Comparison of ENCODE assay signal across 8 mouse cellular contexts in the genomic region with DNA sequence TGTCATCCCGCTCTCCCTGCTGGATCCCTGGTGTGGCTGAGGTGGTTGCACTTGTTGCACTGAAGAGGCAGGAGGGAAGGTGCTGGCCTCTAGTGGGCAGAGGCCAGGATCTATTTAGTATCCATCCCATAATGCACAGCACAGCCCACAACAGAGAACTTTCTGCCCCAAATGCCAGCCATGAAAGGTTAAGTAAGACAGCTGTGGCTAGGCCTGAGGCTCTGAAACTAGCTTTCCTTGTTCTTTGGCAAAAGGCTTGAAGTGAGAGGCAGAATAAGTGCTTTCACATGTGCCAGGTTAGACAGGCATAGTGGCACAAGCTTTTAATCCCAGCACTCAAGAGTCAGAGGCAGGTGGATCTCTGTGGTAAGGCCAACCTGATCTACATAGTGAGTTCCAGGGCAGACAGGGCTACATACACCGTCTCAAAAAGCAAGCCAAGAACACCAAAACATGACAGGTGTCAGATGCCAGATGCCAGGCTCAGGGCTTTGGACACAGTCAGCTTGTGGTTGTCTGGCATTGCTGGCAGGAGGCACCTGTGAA.
A peak's percentile ranks its signal among the peaks of the same experiment; 100 is the strongest.
DNase-seq lines count a peak whose midpoint lies in the region; ATAC-seq and TF ChIP-seq lines count a peak whose summit lies in the region.
"Had no signal": no experiment of that assay in that cellular context is flagged by ENCODE, and none has a peak within 500 bp of the region (broad histone marks: within the 10 kb centered on the region; RNA-seq: fewer than 3 reads in every experiment).

No protein-coding gene starts in this region.

- no peak overlapping the region for H3K9ac ChIP-seq in liver, postnatal 0 days (replicated peaks)
- no peak overlapping the region for H3K9ac ChIP-seq in forebrain, embryonic 12.5 days

- H3K36me3 ChIP-seq in liver, postnatal 0 days (replicated peaks; ENCODE audit: insufficient read depth, low read length): no peaks in the 10 kb centered on the region
- H3K36me3 ChIP-seq in forebrain, embryonic 12.5 days (replicated peaks): peaks cover 4% of the 10 kb centered on the region; the same call in 1 of the 2 replicates

- peak; percentile 70 for TF ChIP-seq CTCF in liver, postnatal 0 days (IDR thresholded peaks at IDR 0.05; ENCODE audit: low read depth)

- no peaks in the 10 kb centered on the region for H3K27me3 ChIP-seq in liver, postnatal 0 days (ENCODE audit: insufficient read depth, low read length)
- no peaks in the 10 kb centered on the region for H3K27me3 ChIP-seq in forebrain, embryonic 12.5 days
- H3K27me3 ChIP-seq: megakaryocyte, embryonic 14.5 days had no signal

- WGBS in liver, postnatal 0 days (ENCODE audit: insufficient replicate concordance): 66% methylated on average over 2 of the region's 2 CpGs
- 85% methylated on average over 2 of the region's 2 CpGs for WGBS in forebrain, embryonic 12.5 days

- H3K4me1 ChIP-seq in liver, postnatal 0 days (ENCODE audit: insufficient read depth): peaks cover 22% of the 10 kb centered on the region
- H3K4me1 ChIP-seq in forebrain, embryonic 12.5 days: peaks cover 3% of the 10 kb centered on the region; the same call in 1 of the 2 replicates

- no peak overlapping the region for H3K4me3 ChIP-seq in liver, postnatal 0 days (ENCODE audit: low read depth, low read length)
- no peak overlapping the region for H3K4me3 ChIP-seq in forebrain, embryonic 12.5 days (replicated peaks)
- H3K4me3 ChIP-seq: megakaryocyte, embryonic 14.5 days had no signal

- no peak for ATAC-seq in liver, postnatal 0 days
- ATAC-seq in forebrain, embryonic 12.5 days (ENCODE audit: low FRiP score): no peak

- H3K4me2 ChIP-seq in liver, postnatal 0 days (ENCODE audit: low read depth, low read length): no peak overlapping the region
- no peak overlapping the region for H3K4me2 ChIP-seq in forebrain, embryonic 12.5 days

- no peak overlapping the region for H3K27ac ChIP-seq in liver, postnatal 0 days (ENCODE audit: low read depth)
- no peak overlapping the region for H3K27ac ChIP-seq in forebrain, embryonic 12.5 days

- no peak for DNase-seq in liver, postnatal 0 days
- no peak for DNase-seq in liver
- DNase-seq in brain, adult 2 months (ENCODE audit: low read depth, low spot score): peak; percentile 61
- DNase-seq in kidney, postnatal 10 days: peak; percentile 43
- DNase-seq in thymus, postnatal 0 days (ENCODE audit: low spot score): peak; percentile 83
- DNase-seq in embryo, embryonic 9.5 days (ENCODE audit: extremely low spot score): no peak

- H3K9me3 ChIP-seq in liver, postnatal 0 days (ENCODE audit: low read length): no peaks in the 10 kb centered on the region
- H3K9me3 ChIP-seq in forebrain, embryonic 12.5 days: no peaks in the 10 kb centered on the region
- H3K9me3 ChIP-seq: megakaryocyte, embryonic 14.5 days had no signal

- TF ChIP-seq EP300 in liver, postnatal 0 days (IDR thresholded peaks at IDR 0.05; ENCODE audit: low read depth): no peak

Comparison
In these comparisons a context has a peak if more than half of its experiments do, and no peak if none do; other contexts are left out.
1. DNase-seq: peak in brain, adult 2 months (single experiment), kidney, postnatal 10 days (single experiment) and thymus, postnatal 0 days (single experiment); none in liver, postnatal 0 days (single experiment), liver (single experiment) and embryo, embryonic 9.5 days (single experiment).